Mouse (Mus musculus): Measurements from ENCODE around the gene Hdac10.

Gene Hdac10

DNA sequence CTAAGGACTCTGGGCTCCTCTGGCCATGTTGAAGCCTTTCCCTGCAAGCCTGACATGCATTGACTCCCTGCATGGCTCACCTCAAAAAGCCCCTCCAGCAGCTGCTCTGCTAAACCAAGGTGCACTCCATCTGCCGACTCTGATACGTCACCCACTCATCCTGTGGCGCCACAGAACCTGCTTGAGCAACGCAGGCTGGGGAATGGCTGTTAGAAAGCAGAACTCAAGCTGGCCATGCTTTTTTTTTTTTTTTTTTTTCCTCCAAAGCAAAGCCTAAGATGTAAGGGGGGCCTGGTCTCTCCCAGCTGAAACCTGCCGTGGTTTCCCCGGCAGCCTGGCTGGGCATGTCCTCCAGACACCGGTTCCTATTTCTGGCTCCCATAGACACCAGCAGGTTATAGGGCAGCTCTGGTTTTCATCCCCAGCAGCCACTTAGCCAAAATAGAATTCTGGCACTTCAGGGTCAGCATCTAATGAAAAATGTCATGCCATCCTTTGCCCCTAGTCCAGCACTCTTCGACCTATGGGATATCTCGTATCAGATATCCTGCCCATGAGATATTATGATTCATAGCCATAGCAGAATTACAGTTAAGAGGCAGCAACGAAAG lies 54.4 kb downstream of the Hdac10 start:
- DNase-seq = no peak
